Mouse (Mus musculus) CH12.LX (cell line): Measurements from ENCODE around the gene Dusp14. TPM values are rescaled to one million over a fixed set of nuclear protein-coding genes. Genes with fewer than 3 reads are reported as not detected.

Source experiments
- DNase-seq: peaks from one replicate; pipeline ENCODE4 v3.0.0-alpha.2; 2013; ENCODE audit errors: extremely low read depth
- H3K27ac ChIP-seq: 2 replicates; pipeline ENCODE4 v1.5.1; 2012; ENCODE audit warnings: low read depth, mild to moderate bottlenecking, control low read depth, moderate library complexity; ENCODE audit not compliant: insufficient read depth
- H3K27me3 ChIP-seq: replicated peaks from 2 replicates; pipeline ENCODE3; 2012; ENCODE audit warnings: inconsistent platforms
- H3K36me3 ChIP-seq, 2 experiments: replicated peaks in 1 of 2; 2 replicates each; pipeline versions ENCODE3 to v1.6.1; 2012; ENCODE audit warnings: inconsistent platforms in 1 of 2, low read length in 1 of 2, mild to moderate bottlenecking in 1 of 2, mixed read lengths in 1 of 2, moderate library complexity in 1 of 2; ENCODE audit not compliant: control insufficient read depth in 1 of 2, insufficient read depth in 1 of 2
- H3K4me1 ChIP-seq, 2 experiments: 2 replicates each; pipeline ENCODE4 v1.6.1; 2012; ENCODE audit warnings: inconsistent platforms in 1 of 2, moderate library complexity in 1 of 2; ENCODE audit not compliant: insufficient read depth in 2 of 2, control insufficient read depth in 1 of 2
- H3K4me2 ChIP-seq: 2 replicates; pipeline ENCODE4 v1.6.1; 2012; ENCODE audit warnings: low read depth, mild to moderate bottlenecking, control low read depth; ENCODE audit not compliant: poor library complexity, insufficient read depth, severe bottlenecking
- H3K4me3 ChIP-seq, 3 experiments: fragments of 150-350 bp in 1 of 3; sonication (generic) in 1 of 3; replicated peaks in 1 of 3; 2 replicates each; pipeline versions ENCODE3 to v1.5.1; 2011 to 2012; ENCODE audit warnings: low read depth in 2 of 3, low read length in 2 of 3, mild to moderate bottlenecking in 2 of 3, moderate library complexity in 2 of 3, control low read depth in 1 of 3, improper control_type of control experiment in 1 of 3, inconsistent platforms in 1 of 3, mixed read lengths in 1 of 3; ENCODE audit not compliant: poor library complexity in 1 of 3
- H3K79me2 ChIP-seq: replicated peaks from 2 replicates; pipeline ENCODE4 v1.6.1; 2012; ENCODE audit warnings: mild to moderate bottlenecking, moderate library complexity; ENCODE audit not compliant: control insufficient read depth, poor library complexity, insufficient read depth, severe bottlenecking; ENCODE audit errors: extremely low read depth
- H3K9ac ChIP-seq: 2 replicates; pipeline ENCODE4 v1.6.1; 2012; ENCODE audit warnings: low read depth, mild to moderate bottlenecking, control low read depth, moderate library complexity; ENCODE audit not compliant: insufficient read depth
- H3K9me3 ChIP-seq: replicated peaks from 2 replicates; pipeline ENCODE3; 2012; ENCODE audit warnings: low read length, inconsistent platforms, mixed read lengths
- CTCF ChIP-seq, 2 experiments: IDR thresholded peaks in 1 of 2; conservative IDR thresholded peaks in 1 of 2; 2 replicates each; pipeline ENCODE4 v1.5.1; 2011 to 2012; ENCODE audit warnings: low read depth in 2 of 2, low read length in 2 of 2, improper control_type of control experiment in 1 of 2, inconsistent platforms in 1 of 2, mild to moderate bottlenecking in 1 of 2, moderate library complexity in 1 of 2
- ELF1 ChIP-seq: IDR thresholded peaks from 2 replicates; pipeline ENCODE4 v1.6.1; 2014; ENCODE audit warnings: low read depth, mild to moderate bottlenecking, inconsistent platforms, low read length, improper control_type of control experiment
- EP300 ChIP-seq: IDR thresholded peaks from 2 replicates; pipeline ENCODE4 v1.6.1; 2011; ENCODE audit warnings: low read length, improper control_type of control experiment
- GABPA ChIP-seq: IDR thresholded peaks from 2 replicates; pipeline ENCODE4 v1.6.1; 2012; ENCODE audit warnings: low read depth, low read length, improper control_type of control experiment, inconsistent platforms; ENCODE audit not compliant: insufficient replicate concordance
- HCFC1 ChIP-seq: IDR thresholded peaks from 2 replicates; pipeline ENCODE4 v1.6.1; 2012; ENCODE audit warnings: low read depth, mild to moderate bottlenecking, inconsistent platforms, low read length, improper control_type of control experiment
- IRF4 ChIP-seq: IDR thresholded peaks from 2 replicates; pipeline ENCODE4 v1.6.1; 2014; ENCODE audit warnings: low read depth, mild to moderate bottlenecking, inconsistent platforms, low read length, improper control_type of control experiment
- JUND ChIP-seq: conservative IDR thresholded peaks from 2 replicates; pipeline ENCODE4 v1.6.1; 2011; ENCODE audit warnings: low read depth, low read length, improper control_type of control experiment
- KAT2A ChIP-seq: IDR thresholded peaks from 2 replicates; pipeline ENCODE4 v1.6.1; 2012; ENCODE audit warnings: low read length, improper control_type of control experiment, inconsistent platforms; ENCODE audit not compliant: insufficient replicate concordance
- MAX ChIP-seq: IDR thresholded peaks from 2 replicates; pipeline ENCODE4 v1.6.1; 2011; ENCODE audit warnings: low read length, improper control_type of control experiment
- MEF2A ChIP-seq: IDR thresholded peaks from 2 replicates; pipeline ENCODE4 v1.6.1; 2014; ENCODE audit warnings: low read depth, mild to moderate bottlenecking, inconsistent platforms, low read length, improper control_type of control experiment, borderline replicate concordance
- MXI1 ChIP-seq: IDR thresholded peaks from 2 replicates; pipeline ENCODE4 v1.6.1; 2011; ENCODE audit warnings: mild to moderate bottlenecking, low read depth, low read length, improper control_type of control experiment
- NELFE ChIP-seq: IDR thresholded peaks from 2 replicates; pipeline ENCODE4 v1.6.1; 2011; ENCODE audit warnings: low read depth, low read length, improper control_type of control experiment
- NRF1 ChIP-seq: IDR thresholded peaks from 2 replicates; pipeline ENCODE4 v1.6.1; 2014; ENCODE audit warnings: low read depth, mild to moderate bottlenecking, inconsistent platforms, low read length, improper control_type of control experiment, moderate library complexity
- PAX5 ChIP-seq: IDR thresholded peaks from 2 replicates; pipeline ENCODE4 v1.6.1; 2012; ENCODE audit warnings: low read length, inconsistent platforms, mixed read lengths
- POLR2A ChIP-seq: IDR thresholded peaks from 2 replicates; pipeline ENCODE4 v1.6.1; 2011; ENCODE audit warnings: low read depth, mild to moderate bottlenecking, improper control_type of control experiment, low read length
- POLR2AphosphoS2 ChIP-seq: IDR thresholded peaks from 2 replicates; pipeline ENCODE4 v1.6.1; 2011; ENCODE audit warnings: low read depth, low read length, improper control_type of control experiment
- SMC3 ChIP-seq: IDR thresholded peaks from 2 replicates; pipeline ENCODE4 v1.6.1; 2011; ENCODE audit warnings: low read depth, low read length, improper control_type of control experiment
- ZKSCAN1 ChIP-seq: IDR thresholded peaks from 2 replicates; pipeline ENCODE4 v1.6.1; 2012; ENCODE audit warnings: low read depth, inconsistent platforms, low read length, improper control_type of control experiment, borderline replicate concordance
- dilution Hi-C: fragments of 300-500 bp; cut with MboI; formaldehyde crosslinking; loops from 2 replicates; pipeline ENCODE4 v1.14.3; 2020; ENCODE audit warnings: low sequenced_read_pairs; ENCODE audit not compliant: extremely low pct_unique_long_range_greater_than_20kb, extremely low pct_ligation_motif_present
- in situ Hi-C: fragments of 300-500 bp; cut with MboI; formaldehyde crosslinking; loops from 3 replicates; pipeline ENCODE4 v1.14.3; 2019; ENCODE audit warnings: low sequenced_read_pairs, low pct_ligation_motif_present, low pct_unique_long_range_greater_than_20kb, mixed read lengths
- polyA plus RNA-seq: library from polyadenylated mRNA; unstranded; fragments of >175 nt; gene quantifications from 2 replicates; pipeline ENCODE4 v1.2.1, GENCODE M21; 2012; ENCODE audit warnings: low read depth; ENCODE audit not compliant: insufficient read length
- total RNA-seq, 2 experiments: library from RNA; depleted of rRNA; stranded (reverse); fragments of 300-350 nt in 1 of 2; fragments of >200 nt in 1 of 2; gene quantifications; 2 replicates each; pipeline ENCODE4 v1.2.3; 2012 to 2014

Gene Dusp14
- total and polyA plus RNA-seq, 3 experiments, result 52.7 to 127 (median 124) TPM

- peak; percentile 96 for TF ChIP-seq MAX
Measured at GRCm38 (mm10) chr11:84042808-84043762, 26.0 kb downstream of the Dusp14 start (continued).

- Histone ChIP-seq H3K36me3 (peaks cover 24 to 47% of the 10 kb centered on the region in 2 experiments), H3K27ac (no peak overlapping the region), H3K4me1 (peaks cover 7 to 31% of the 10 kb centered on the region in 2 experiments), H3K9me3 (no peaks in the 10 kb centered on the region), H3K27me3 (no peaks in the 10 kb centered on the region), H3K9ac (no peak overlapping the region), H3K79me2 (no peaks in the 10 kb centered on the region), H3K4me2 (no peak overlapping the region), H3K4me3 (no peak overlapping the region)
- dilution Hi-C loops, result no loop called here
- no peak for DNase-seq
- in situ Hi-C loops, result loop anchor here (10.0 kb wide), 1 partner anchor 256 kb away; no protein-coding TSS in a partner anchor
- TF ChIP-seq JUND, result no peak
- no peak for TF ChIP-seq SMC3
- no peak for TF ChIP-seq GABPA
- no peak for TF ChIP-seq KAT2A
- TF ChIP-seq MEF2A, result no peak
- no peak for TF ChIP-seq CTCF (conservative IDR thresholded peaks at IDR 0.05 in 1 of 2, IDR thresholded peaks at IDR 0.05 in 1 of 2; ENCODE audit: low read depth in 2 of 2, low read length in 2 of 2)
- no peak for TF ChIP-seq HCFC1
- TF ChIP-seq EP300, result no peak
- TF ChIP-seq POLR2A, result no peak
- no peak for TF ChIP-seq POLR2AphosphoS2
Measured at GRCm38 (mm10) chr11:84040621-84041020, 28.4 kb downstream of the Dusp14 start.

GRCm38 (mm10) chr11:84033671-84034070 is 35.4 kb downstream of the Dusp14 start:
- Histone ChIP-seq H3K79me2 (no peaks in the 10 kb centered on the region), H3K27ac (no peak overlapping the region), H3K4me2 (no peak overlapping the region), H3K36me3 (peaks cover 13 to 66% of the 10 kb centered on the region in 2 experiments), H3K9ac (no peak overlapping the region), H3K27me3 (no peaks in the 10 kb centered on the region), H3K4me1 (peaks cover 0 to 11% of the 10 kb centered on the region in 2 experiments; a peak in 2 of 4 replicates), H3K9me3 (no peaks in the 10 kb centered on the region), H3K4me3 (no peak overlapping the region)
- no peak for DNase-seq
- TF ChIP-seq KAT2A, result no peak
- TF ChIP-seq SMC3, result no peak
- no peak for TF ChIP-seq ELF1
- TF ChIP-seq IRF4, result no peak
- TF ChIP-seq PAX5, result no peak
- TF ChIP-seq NELFE, result no peak
- no peak for TF ChIP-seq NRF1
- TF ChIP-seq CTCF (conservative IDR thresholded peaks at IDR 0.05 in 1 of 2, IDR thresholded peaks at IDR 0.05 in 1 of 2; ENCODE audit: low read depth in 2 of 2, low read length in 2 of 2), result no peak
- TF ChIP-seq ZKSCAN1, result no peak
- no peak for TF ChIP-seq MEF2A
- no peak for TF ChIP-seq MXI1
- in situ Hi-C loops, result no loop called here
- dilution Hi-C loops, result no loop called here
